Mouse (Mus musculus) lung, postnatal 10 days (tissue): ENCODE results near the gene Tpo.

Experiments
- DNase-seq: peaks from one replicate; pipeline ENCODE4 v3.0.0; 2021

The Tpo gene

DNA sequence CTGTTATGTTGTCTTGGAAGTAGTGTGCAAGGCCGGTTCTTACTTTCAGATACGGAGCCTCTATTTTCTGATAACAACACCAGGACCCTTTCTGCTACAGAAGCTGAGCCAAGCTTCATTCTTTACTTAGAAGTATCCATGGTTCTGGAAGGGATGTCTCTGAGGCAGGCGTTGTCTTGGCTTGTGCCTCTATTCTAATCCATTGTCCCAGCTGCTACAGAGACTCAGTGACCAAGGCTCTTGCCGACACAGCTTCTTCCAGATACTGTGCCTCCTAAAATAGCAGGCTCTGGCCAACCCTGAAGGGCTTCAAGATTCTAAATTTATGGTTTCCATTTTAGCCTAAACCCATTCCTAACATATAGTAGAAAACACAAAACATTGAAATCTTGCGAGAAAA lies 123.7 kb downstream of the Tpo start:
- no peak for DNase-seq

DNA sequence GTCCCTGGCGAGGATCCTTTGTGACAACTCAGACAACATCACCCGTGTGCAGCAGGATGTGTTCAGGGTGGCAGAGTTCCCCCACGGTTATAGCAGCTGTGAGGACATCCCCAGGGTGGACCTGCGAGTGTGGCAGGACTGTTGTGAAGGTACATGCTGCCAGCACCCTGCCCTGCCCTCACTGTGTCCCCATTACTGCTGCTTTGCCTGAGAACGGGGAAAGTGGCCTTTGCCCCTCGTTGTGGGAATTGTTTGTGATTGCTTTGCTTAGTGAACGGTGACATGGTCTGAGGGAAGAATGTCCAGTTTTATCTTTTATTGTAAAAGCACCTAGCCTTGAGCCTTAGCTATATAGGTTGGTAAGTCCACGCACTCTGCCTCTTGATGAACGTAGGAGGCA lies 125.8 kb downstream of the Tpo start:
- DNase-seq = no peak
